Mouse (Mus musculus) hindbrain, embryonic 13.5 days (tissue): ENCODE measurements around the gene Tmem161a. TPM values are rescaled to one million over a fixed set of nuclear protein-coding genes. Genes with fewer than 3 reads are reported as not detected.

Experiments used
- ATAC-seq: fragments of 200-750 bp; cut with Nextera tagmentation; 2 replicates; pipeline ENCODE4 v1.8.0; 2017; ENCODE audit warnings: moderate TSS enrichment; ENCODE audit not compliant: low FRiP score
- H3K27ac ChIP-seq: fragments of 300-500 bp; sonication (generic); 2 replicates; pipeline ENCODE4 v1.5.1; 2015; ENCODE audit warnings: inconsistent platforms, mild to moderate bottlenecking, moderate library complexity
- H3K27me3 ChIP-seq: fragments of 300-500 bp; sonication (generic); 2 replicates; pipeline ENCODE4 v1.6.1; 2015; ENCODE audit warnings: mild to moderate bottlenecking, inconsistent platforms
- H3K36me3 ChIP-seq: fragments of 300-500 bp; sonication (generic); 2 replicates; pipeline ENCODE4 v1.6.1; 2015; ENCODE audit warnings: mild to moderate bottlenecking, inconsistent platforms
- H3K4me1 ChIP-seq: fragments of 300-500 bp; sonication (generic); replicated peaks from 2 replicates; pipeline ENCODE4 v1.6.1; 2015; ENCODE audit warnings: inconsistent platforms
- H3K4me2 ChIP-seq: fragments of 300-500 bp; sonication (generic); 2 replicates; pipeline ENCODE4 v1.6.1; 2015; ENCODE audit warnings: inconsistent platforms, mild to moderate bottlenecking, moderate library complexity
- H3K4me3 ChIP-seq: fragments of 300-500 bp; sonication (generic); 2 replicates; pipeline ENCODE4 v1.5.1; 2015; ENCODE audit warnings: mild to moderate bottlenecking, inconsistent platforms
- H3K9ac ChIP-seq: fragments of 300-500 bp; sonication (generic); 2 replicates; pipeline ENCODE4 v1.6.1; 2015; ENCODE audit warnings: mild to moderate bottlenecking, inconsistent platforms
- H3K9me3 ChIP-seq: fragments of 300-500 bp; sonication (generic); 2 replicates; pipeline ENCODE4 v1.6.1; 2016; ENCODE audit warnings: inconsistent platforms
- WGBS: fragments of 180-500 bp; shearing (Covaris S2); methylation state at CpG from one replicate; pipeline ENCODE4 v1.1.7; 2015; 5-methylcytosine and 5-hydroxymethylcytosine counted together
- polyA plus RNA-seq: library from polyadenylated mRNA; unstranded; fragments of >200 nt; fragmentation: Nextera tagmentation; extraction: Ambion mirVana; gene quantifications from 2 replicates; pipeline ENCODE4 v1.2.1, GENCODE M21; 2015

Tmem161a gene
- polyA plus RNA-seq, 1 experiment from 2014 or later = 44.3 TPM

DNA sequence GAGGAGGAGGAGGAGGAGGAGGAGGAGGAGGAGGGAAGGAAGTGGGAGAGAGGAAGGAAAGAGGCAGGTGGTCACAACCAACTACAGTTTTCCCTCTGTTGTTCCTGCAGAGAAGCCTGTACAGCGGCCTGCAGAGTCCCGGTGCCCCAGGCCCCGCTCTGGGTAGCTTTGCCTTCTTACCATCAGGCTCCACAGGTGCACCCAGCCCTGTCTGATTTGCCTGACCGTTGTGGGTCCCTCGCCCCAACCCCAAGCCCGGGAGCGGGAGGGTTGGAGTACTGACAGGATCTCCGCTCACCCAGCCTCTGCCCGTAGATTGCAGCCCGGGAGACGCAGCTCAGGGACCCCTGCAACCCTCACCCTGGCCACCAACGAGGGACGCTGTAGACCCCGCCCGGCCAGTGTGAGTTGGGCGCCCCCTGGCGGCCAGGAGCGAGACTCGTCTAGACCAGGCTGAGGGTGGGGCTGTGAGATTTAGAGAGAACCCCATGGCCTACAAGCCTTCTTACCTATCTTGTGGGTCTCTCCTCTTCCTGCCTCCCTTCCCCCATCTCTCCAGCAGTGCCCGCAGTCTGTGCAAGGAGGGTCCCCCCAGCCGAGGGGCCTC, 5.5 kb upstream of the Tmem161a start:
- Histone ChIP-seq H3K4me1 (peaks cover 11% of the 10 kb centered on the region), H3K4me2 (peak overlapping the region; percentile 49), H3K36me3 (no peaks in the 10 kb centered on the region), H3K9me3 (no peaks in the 10 kb centered on the region), H3K27ac (no peak overlapping the region), H3K27me3 (peaks cover 40% of the 10 kb centered on the region), H3K9ac (peak overlapping the region; percentile 49), H3K4me3 (peak overlapping the region; percentile 27)
- 2% methylated on average over 21 of the region's 21 CpGs for WGBS
- peak; percentile 77 for ATAC-seq

DNA sequence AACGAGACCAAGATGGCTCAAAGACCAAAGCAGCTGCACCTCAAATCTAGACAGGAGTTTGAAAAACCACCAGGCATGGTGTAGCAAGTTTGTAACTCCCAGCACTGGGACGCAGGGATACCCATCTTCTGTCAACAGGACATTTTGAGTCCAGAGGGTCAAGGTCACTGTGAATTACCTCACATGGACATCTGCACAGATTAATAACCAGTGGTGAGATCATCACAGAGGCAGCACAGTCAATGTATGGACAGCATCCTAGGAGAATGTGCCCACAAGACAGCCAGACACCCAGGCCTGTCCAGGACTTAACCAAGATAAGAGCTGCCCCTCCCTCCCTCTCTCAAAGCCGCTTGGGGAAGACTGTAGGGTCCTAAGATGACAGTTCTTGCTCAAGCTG, 2.0 kb upstream of the Tmem161a start:
- ATAC-seq = no peak
- Histone ChIP-seq H3K4me1 (peaks cover 35% of the 10 kb centered on the region), H3K4me2 (no peak overlapping the region), H3K9me3 (no peaks in the 10 kb centered on the region), H3K4me3 (no peak overlapping the region), H3K9ac (no peak overlapping the region), H3K27me3 (peaks cover 27% of the 10 kb centered on the region), H3K27ac (no peak overlapping the region), H3K36me3 (no peaks in the 10 kb centered on the region; the same call in none of the 2 replicates)
- 95% methylated on average over 3 of the region's 3 CpGs for WGBS

DNA sequence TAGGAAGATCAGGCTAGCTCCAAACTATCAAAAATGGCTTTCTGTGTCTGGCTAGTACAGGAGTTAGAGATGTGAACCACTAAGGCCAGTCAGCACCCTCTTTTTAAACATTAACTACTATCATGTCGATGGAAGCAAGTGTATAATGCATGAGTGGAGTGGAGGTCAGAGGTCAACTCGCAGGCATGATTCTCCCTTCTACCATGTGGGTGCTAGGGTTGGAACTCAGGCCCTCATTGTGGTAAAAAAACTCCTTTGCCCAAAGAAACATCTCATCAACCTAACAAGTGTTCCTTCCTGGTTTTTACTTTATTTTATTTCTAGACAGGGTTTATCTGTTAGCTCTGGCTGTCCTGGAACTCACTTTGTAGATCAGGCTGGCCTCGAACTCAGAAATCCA, 1.4 kb upstream of the Tmem161a start:
- ATAC-seq = no peak
- Histone ChIP-seq H3K4me2 (no peak overlapping the region), H3K27me3 (peaks cover 21% of the 10 kb centered on the region), H3K4me1 (peaks cover 35% of the 10 kb centered on the region), H3K27ac (no peak overlapping the region), H3K36me3 (no peaks in the 10 kb centered on the region; the same call in none of the 2 replicates), H3K4me3 (no peak overlapping the region), H3K9ac (no peak overlapping the region), H3K9me3 (no peaks in the 10 kb centered on the region)
- 67% methylated on average over 3 of the region's 3 CpGs for WGBS

DNA sequence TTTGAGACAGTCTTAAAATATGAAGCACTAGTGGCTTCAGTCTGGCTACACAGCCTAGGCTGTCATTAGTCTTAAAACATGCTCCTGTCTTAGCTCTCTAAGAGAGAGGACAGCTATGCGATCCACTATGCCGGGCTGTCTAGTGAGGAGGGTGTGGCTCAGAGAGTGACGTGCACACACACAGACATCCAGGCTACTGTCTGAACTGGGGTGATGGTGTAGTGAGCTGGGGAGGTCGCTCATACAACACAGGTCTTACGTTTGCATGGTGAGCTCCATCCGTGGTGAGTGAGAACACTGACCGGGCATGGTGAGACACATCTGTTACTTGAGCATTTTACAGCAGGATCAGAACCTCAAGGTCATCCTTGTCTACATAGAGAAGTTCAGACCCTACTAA, 916 bp upstream of the Tmem161a start:
- peaks cover 16% of the 10 kb centered on the region; the same call in 1 of the 2 replicates for H3K27me3 ChIP-seq
- no peak for ATAC-seq
- H3K36me3 ChIP-seq = no peaks in the 10 kb centered on the region; the same call in none of the 2 replicates
- no peak overlapping the region for H3K9ac ChIP-seq
- H3K4me3 ChIP-seq = no peak overlapping the region
- 90% methylated on average over 7 of the region's 7 CpGs for WGBS
- H3K9me3 ChIP-seq = no peaks in the 10 kb centered on the region
- H3K4me1 ChIP-seq = peaks cover 35% of the 10 kb centered on the region
- H3K4me2 ChIP-seq = no peak overlapping the region
- no peak overlapping the region for H3K27ac ChIP-seq

DNA sequence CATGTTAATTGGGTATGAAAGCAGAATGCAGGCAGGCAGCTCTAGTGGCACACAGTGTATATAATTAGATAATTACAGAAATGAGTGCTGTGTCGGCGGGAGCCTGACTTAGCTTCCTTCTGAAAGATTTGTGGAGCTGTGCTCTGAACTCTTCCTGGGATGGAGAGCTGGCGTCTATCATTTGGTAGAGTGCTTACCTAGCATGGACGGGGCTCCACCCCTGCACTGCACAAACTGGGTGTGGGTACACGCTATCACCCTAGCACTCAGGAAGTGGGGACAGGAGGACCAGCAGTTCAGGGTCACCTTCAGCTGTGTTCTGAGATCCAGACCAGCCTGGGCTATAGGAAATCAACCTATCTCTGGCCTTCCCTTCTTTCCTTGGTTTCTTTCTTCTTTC, 1.2 kb downstream of the Tmem161a start:
- Histone ChIP-seq H3K27ac (no peak overlapping the region), H3K9ac (peak overlapping the region; percentile 78), H3K4me3 (peak overlapping the region; percentile 66; the same call in 1 of the 2 replicates), H3K36me3 (peaks cover 15% of the 10 kb centered on the region), H3K4me1 (peaks cover 28% of the 10 kb centered on the region), H3K9me3 (no peaks in the 10 kb centered on the region), H3K4me2 (peak overlapping the region; percentile 56), H3K27me3 (0 out of 2 replicates have a peak, but pooled peaks cover 4% of the 10 kb centered on the region)
- ATAC-seq = no peak
- WGBS = 85% methylated on average over 5 of the region's 5 CpGs

DNA sequence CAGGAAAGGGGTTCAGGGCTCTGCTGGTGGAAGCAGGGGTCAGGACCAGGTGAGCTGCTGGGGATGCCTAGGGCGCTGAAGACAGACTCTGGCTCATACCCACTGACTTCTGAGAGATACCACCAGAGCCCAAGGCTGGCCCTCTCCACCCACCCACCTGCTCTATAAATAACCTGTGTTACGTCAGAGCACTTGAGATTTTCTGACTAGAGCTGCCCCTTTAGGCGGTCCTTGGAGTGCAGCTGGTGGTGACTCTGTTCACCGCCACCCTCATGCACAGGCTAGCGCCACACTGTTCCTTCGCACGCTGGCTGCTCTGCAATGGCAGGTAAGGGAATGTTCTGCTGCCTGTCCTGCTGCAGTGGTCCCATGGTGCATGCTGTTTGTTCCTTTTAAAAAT, 1.9 kb downstream of the Tmem161a start:
- WGBS = 91% methylated on average over 7 of the region's 7 CpGs
- Histone ChIP-seq H3K4me2 (no peak overlapping the region), H3K36me3 (peaks cover 20% of the 10 kb centered on the region), H3K27ac (no peak overlapping the region), H3K9ac (peak overlapping the region; percentile 35), H3K9me3 (no peaks in the 10 kb centered on the region), H3K4me3 (no peak overlapping the region), H3K27me3 (0 out of 2 replicates have a peak, but pooled peaks cover 2% of the 10 kb centered on the region), H3K4me1 (peaks cover 28% of the 10 kb centered on the region)
- ATAC-seq = no peak

DNA sequence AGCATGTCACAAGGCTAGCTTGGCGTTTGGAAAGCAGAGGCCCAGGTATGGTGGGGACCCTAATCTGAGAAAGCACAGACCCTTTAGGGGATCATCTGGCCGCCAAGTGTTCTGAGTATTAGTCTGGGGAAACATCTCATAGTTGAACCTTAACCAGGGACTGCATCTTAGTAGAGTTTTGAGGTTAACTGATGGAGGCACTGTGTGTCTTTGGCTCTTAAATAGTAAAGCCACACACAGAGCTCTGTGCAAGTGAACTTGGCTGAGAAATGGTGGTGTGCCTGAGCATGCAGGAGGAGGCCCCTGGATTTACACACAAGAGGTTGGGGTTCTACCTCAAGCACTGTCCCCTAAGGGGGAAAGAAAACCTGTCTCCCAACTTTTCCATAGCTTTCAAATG, 6.1 kb downstream of the Tmem161a start:
- Histone ChIP-seq H3K36me3 (peaks cover 53% of the 10 kb centered on the region), H3K9me3 (no peaks in the 10 kb centered on the region), H3K4me2 (no peak overlapping the region), H3K9ac (no peak overlapping the region), H3K27ac (no peak overlapping the region), H3K4me3 (no peak overlapping the region), H3K27me3 (no peaks in the 10 kb centered on the region), H3K4me1 (peaks cover 17% of the 10 kb centered on the region)
- no peak for ATAC-seq
- 88% methylated on average over 2 of the region's 2 CpGs for WGBS

DNA sequence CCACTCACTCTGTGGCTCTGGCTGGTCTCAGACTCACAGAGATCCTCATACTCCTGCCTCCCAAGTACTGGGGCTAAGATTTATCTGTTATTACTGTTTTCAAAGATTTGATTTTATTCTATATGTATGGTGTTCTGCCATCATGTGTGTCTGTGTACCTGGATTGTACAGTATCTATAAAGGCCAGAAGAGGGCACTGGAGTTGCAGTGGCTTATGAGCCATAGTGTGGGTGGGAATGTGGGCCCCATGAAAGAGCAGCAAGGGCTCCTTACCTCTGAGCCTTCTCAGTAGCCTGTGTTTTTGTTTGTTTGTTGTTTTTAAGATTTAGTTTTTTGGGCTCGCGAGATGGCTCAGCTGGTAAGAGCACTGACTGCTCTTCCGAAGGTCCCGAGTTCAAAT, 6.9 kb downstream of the Tmem161a start:
- peaks cover 54% of the 10 kb centered on the region for H3K36me3 ChIP-seq

DNA sequence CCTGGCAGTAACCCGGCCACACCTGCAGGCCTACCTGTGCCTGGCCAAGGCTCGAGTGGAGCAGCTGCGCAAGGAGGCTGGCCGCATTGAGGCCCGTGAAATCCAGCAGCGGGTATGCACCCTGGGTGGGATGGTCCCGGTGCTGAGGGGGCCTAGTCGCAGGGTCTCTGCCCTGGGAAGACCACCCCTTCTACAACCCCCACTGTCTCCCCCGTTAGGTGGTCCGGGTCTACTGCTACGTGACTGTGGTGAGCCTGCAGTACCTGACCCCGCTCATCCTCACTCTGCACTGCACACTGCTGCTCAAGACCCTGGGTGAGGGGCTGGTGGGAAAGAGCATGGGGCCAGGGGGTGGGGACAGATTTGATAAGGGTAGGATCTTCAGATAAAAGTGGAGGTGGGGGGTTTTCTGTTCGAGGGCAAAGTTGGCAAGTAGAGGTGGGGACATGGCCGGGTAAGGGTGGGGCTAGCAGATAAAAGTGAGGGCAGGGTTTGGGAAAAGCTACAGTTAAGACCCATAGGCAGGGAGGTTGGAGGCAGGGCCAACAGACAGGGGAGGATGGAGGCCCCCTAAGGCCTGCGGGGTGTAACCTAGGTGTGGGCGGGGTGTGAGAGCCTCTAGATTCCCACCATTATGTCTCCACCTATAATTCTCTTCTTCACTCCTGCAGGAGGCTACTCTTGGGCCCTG, 9.2 kb downstream of the Tmem161a start:
- 86% methylated on average over 16 of the region's 16 CpGs for WGBS
- Histone ChIP-seq H3K27ac (no peak overlapping the region), H3K36me3 (peaks cover 54% of the 10 kb centered on the region), H3K4me1 (peaks cover 4% of the 10 kb centered on the region; the same call in 1 of the 2 replicates), H3K27me3 (no peaks in the 10 kb centered on the region), H3K9ac (0 out of 2 replicates have a peak overlapping the region, but pooled peaks have one; percentile 43), H3K4me2 (no peak overlapping the region), H3K9me3 (no peaks in the 10 kb centered on the region), H3K4me3 (no peak overlapping the region)
- 0 out of 2 replicates have a peak, but pooled peaks have one; percentile 9 for ATAC-seq

More for the DNA sequence above, 6.9 kb downstream of the Tmem161a start:
- H3K4me1 ChIP-seq = peaks cover 8% of the 10 kb centered on the region
- H3K27ac ChIP-seq = no peak overlapping the region
- no peak overlapping the region for H3K4me2 ChIP-seq
- WGBS = 96% methylated on average over 4 of the region's 4 CpGs
- no peaks in the 10 kb centered on the region for H3K9me3 ChIP-seq
- H3K4me3 ChIP-seq = no peak overlapping the region
- no peaks in the 10 kb centered on the region for H3K27me3 ChIP-seq
- H3K9ac ChIP-seq = no peak overlapping the region
- no peak for ATAC-seq

DNA sequence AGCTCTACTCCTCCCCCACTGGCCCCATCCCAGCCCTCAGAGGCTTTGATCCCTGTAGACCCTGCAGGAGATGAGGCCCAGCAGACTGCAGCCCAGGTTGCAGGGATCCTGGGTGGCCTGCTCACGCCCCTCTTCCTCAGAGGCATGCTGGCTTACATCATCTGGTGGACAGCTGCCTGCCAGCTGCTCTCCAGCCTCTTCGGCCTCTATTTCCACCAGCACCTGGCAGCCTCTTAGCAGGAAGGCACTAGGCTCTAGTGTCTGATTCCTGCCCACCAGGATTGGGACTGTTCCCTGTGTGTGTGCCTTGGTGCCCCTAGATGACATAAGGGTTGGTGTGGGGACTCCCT, 9.7 kb downstream of the Tmem161a start:
- H3K4me3 ChIP-seq = no peak overlapping the region
- 0 out of 2 replicates have a peak overlapping the region, but pooled peaks have one; percentile 43 for H3K9ac ChIP-seq
- peaks cover 51% of the 10 kb centered on the region for H3K36me3 ChIP-seq
- no peak overlapping the region for H3K4me2 ChIP-seq
- peaks cover 4% of the 10 kb centered on the region; the same call in 1 of the 2 replicates for H3K4me1 ChIP-seq
- no peaks in the 10 kb centered on the region for H3K27me3 ChIP-seq
- H3K9me3 ChIP-seq = no peaks in the 10 kb centered on the region
- no peak overlapping the region for H3K27ac ChIP-seq
- no peak for ATAC-seq
- WGBS = 60% methylated on average over 2 of the region's 2 CpGs

DNA sequence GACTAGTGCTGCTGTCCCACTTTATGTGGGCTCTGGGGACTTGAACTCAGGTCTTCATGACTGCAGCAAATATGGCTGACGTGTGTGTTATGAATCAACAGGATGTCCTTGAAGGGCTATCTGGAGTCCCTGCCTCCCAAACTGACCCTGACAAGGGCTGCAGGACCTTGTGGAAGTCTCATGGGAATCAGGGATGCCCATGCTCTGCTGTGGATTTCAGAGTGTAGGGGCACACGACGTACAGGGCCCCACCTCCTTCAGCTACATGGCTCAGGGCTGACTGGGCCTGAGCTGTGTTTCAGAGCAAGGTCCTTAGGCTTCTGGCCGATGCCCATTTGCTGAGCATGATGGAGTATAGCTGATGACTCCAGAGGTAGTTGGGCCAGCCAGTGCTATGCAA, 11.0 kb downstream of the Tmem161a start:
- no peak for ATAC-seq
- Histone ChIP-seq H3K4me2 (no peak overlapping the region), H3K9ac (no peak overlapping the region), H3K27me3 (no peaks in the 10 kb centered on the region), H3K4me1 (peaks cover 4% of the 10 kb centered on the region; the same call in 1 of the 2 replicates), H3K36me3 (peaks cover 52% of the 10 kb centered on the region), H3K4me3 (no peak overlapping the region), H3K27ac (no peak overlapping the region), H3K9me3 (no peaks in the 10 kb centered on the region)
- WGBS = 88% methylated on average over 4 of the region's 4 CpGs

DNA sequence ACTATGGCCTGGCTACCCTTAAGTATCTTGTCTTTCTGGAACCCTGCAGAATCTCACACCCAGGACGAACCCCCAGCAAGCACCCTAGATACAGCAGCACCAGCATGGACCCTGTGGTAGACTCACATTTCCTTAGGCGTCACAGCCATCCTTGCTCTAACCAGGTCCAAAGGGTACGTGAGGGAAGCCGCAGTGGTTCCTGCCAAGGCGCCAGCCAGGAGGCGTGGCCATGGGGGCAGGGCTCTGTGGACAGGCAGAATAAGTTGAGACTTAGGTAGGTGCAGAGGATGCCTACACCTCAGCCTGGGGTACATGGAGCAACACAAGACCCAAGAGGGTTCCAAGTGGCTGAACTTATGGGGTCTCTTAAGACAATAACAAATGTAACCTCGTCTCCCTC, 16.6 kb downstream of the Tmem161a start:
- peaks cover 25% of the 10 kb centered on the region for H3K36me3 ChIP-seq
- H3K9me3 ChIP-seq = no peaks in the 10 kb centered on the region
- H3K4me2 ChIP-seq = no peak overlapping the region
- H3K27ac ChIP-seq = no peak overlapping the region
- WGBS = 75% methylated on average over 7 of the region's 7 CpGs
- no peaks in the 10 kb centered on the region for H3K27me3 ChIP-seq
- H3K4me1 ChIP-seq = peaks cover 5% of the 10 kb centered on the region
- no peak for ATAC-seq
- no peak overlapping the region for H3K4me3 ChIP-seq
- no peak overlapping the region for H3K9ac ChIP-seq

DNA sequence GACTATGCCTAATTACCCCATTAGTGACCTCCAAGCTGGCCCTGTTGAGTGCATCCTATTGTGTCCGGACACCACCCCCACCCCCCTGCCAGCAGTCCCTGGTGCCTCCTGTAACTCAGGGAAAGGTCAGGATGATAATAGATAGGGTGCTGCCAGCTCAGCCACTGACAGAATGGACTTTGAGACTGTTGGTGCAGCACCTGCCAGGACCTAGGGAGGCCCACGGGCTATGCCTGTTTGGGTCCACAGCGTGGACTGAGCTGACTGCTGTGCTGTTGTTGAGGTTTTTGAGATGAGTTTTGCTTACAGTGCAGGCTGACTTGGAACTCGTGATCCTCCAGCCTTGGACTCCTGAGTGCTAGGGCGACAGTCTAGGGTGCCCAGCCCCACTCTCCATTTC, 21.1 kb downstream of the Tmem161a start:
- Histone ChIP-seq H3K27me3 (no peaks in the 10 kb centered on the region), H3K9me3 (no peaks in the 10 kb centered on the region), H3K27ac (no peak overlapping the region), H3K9ac (no peak overlapping the region), H3K4me3 (no peak overlapping the region), H3K4me2 (no peak overlapping the region), H3K4me1 (peaks cover 11% of the 10 kb centered on the region), H3K36me3 (peaks cover 13% of the 10 kb centered on the region)
- 51% methylated on average over 5 of the region's 5 CpGs for WGBS
- ATAC-seq = no peak
